Mouse (Mus musculus) hindbrain, postnatal 0 days (tissue): ENCODE data around the gene Pard3. TPM values are rescaled to one million over a fixed set of nuclear protein-coding genes. Genes with fewer than 3 reads are reported as not detected.

Experiments
- ATAC-seq: fragments of 200-750 bp; cut with Nextera tagmentation; 2 replicates; pipeline ENCODE4 v1.8.0; 2017; ENCODE audit warnings: mild to moderate bottlenecking, moderate TSS enrichment, moderate library complexity
- DNase-seq: peaks from one replicate; pipeline ENCODE4 v3.0.0-alpha.2; 2015; ENCODE audit warnings: low spot score
- H3K27ac ChIP-seq: fragments of 300-500 bp; sonication (generic); 2 replicates; pipeline ENCODE4 v1.5.1; 2014; ENCODE audit warnings: mild to moderate bottlenecking
- H3K27me3 ChIP-seq: fragments of 300-500 bp; sonication (generic); 2 replicates; pipeline ENCODE4 v1.6.1; 2014; ENCODE audit warnings: low read length, mixed read lengths; ENCODE audit not compliant: insufficient read depth
- H3K36me3 ChIP-seq: fragments of 300-500 bp; sonication (generic); 2 replicates; pipeline ENCODE4 v1.6.1; 2014; ENCODE audit warnings: low read length, mixed read lengths; ENCODE audit not compliant: insufficient read depth
- H3K4me1 ChIP-seq: fragments of 300-500 bp; sonication (generic); 2 replicates; pipeline ENCODE4 v1.6.1; 2014; ENCODE audit warnings: antibody characterized with exemption, low read length, mixed read lengths; ENCODE audit not compliant: insufficient read depth
- H3K4me2 ChIP-seq: fragments of 300-500 bp; sonication (generic); 2 replicates; pipeline ENCODE4 v1.6.1; 2014; ENCODE audit warnings: low read depth, mild to moderate bottlenecking, low read length, moderate library complexity, mixed read lengths
- H3K4me3 ChIP-seq: fragments of 300-500 bp; sonication (generic); 2 replicates; pipeline ENCODE4 v1.5.1; 2014; ENCODE audit warnings: low read length
- H3K9ac ChIP-seq: fragments of 300-500 bp; sonication (generic); replicated peaks from 2 replicates; pipeline ENCODE4 v1.6.1; 2014; ENCODE audit warnings: mild to moderate bottlenecking, low read length, moderate library complexity, mixed read lengths
- H3K9me3 ChIP-seq: fragments of 300-500 bp; sonication (generic); 2 replicates; pipeline ENCODE4 v1.6.1; 2016; ENCODE audit warnings: low read length, mixed read lengths
- CTCF ChIP-seq: IDR thresholded peaks from 2 replicates; pipeline ENCODE4 v1.5.1; 2016; ENCODE audit warnings: antibody characterized with exemption, control low read depth, low read depth
- WGBS: fragments of 180-500 bp; shearing (Covaris S2); extraction: QIAGEN DNeasy Blood & Tissue Kit; methylation state at CpG from one replicate; pipeline ENCODE4 v1.1.7; 2014; 5-methylcytosine and 5-hydroxymethylcytosine counted together
- polyA plus RNA-seq: library from polyadenylated mRNA; unstranded; fragments of >200 nt; fragmentation: Nextera tagmentation; extraction: Ambion mirVana; gene quantifications from 2 replicates; pipeline ENCODE4 v1.2.1, GENCODE M21; 2015
- total RNA-seq: library from RNA; depleted of rRNA; stranded (reverse); fragments of >200 nt; gene quantifications from 2 replicates; pipeline ENCODE4 v1.2.3, GENCODE M21; 2014

Pard3 gene
- total and polyA plus RNA-seq, 2 experiments from 2014 or later = 11.9 to 29.3 TPM

- no peak overlapping the region for H3K4me3 ChIP-seq
- DNase-seq (no peak), ATAC-seq (no peak)
- no peaks in the 10 kb centered on the region for H3K36me3 ChIP-seq
- no peaks in the 10 kb centered on the region for H3K27me3 ChIP-seq
- H3K9me3 ChIP-seq = no peaks in the 10 kb centered on the region
- no peak for TF ChIP-seq CTCF
- 75% methylated on average over 4 of the region's 4 CpGs for WGBS
- no peak overlapping the region for H3K27ac ChIP-seq
- no peak overlapping the region for H3K9ac ChIP-seq
- no peak overlapping the region for H3K4me2 ChIP-seq
- H3K4me1 ChIP-seq = no peaks in the 10 kb centered on the region
Measured at GRCm38 (mm10) chr8:127395488-127395887, 331.8 kb downstream of the Pard3 start.

- ATAC-seq = no peak
- H3K36me3 ChIP-seq = no peaks in the 10 kb centered on the region
- H3K27me3 ChIP-seq = no peaks in the 10 kb centered on the region
- no peak overlapping the region for H3K9ac ChIP-seq
- no peaks in the 10 kb centered on the region for H3K4me1 ChIP-seq
- H3K4me2 ChIP-seq = no peak overlapping the region
- H3K27ac ChIP-seq = no peak overlapping the region
- DNase-seq = no peak
- no peak for TF ChIP-seq CTCF
- no peak overlapping the region for H3K4me3 ChIP-seq
- H3K9me3 ChIP-seq = no peaks in the 10 kb centered on the region
Measured at GRCm38 (mm10) chr8:127405815-127406214, 342.1 kb downstream of the Pard3 start.

- H3K9me3 ChIP-seq = no peaks in the 10 kb centered on the region
- H3K4me1 ChIP-seq = no peaks in the 10 kb centered on the region
- ATAC-seq = no peak
- no peak overlapping the region for H3K9ac ChIP-seq
- TF ChIP-seq CTCF = no peak
- no peak overlapping the region for H3K4me3 ChIP-seq
- H3K27ac ChIP-seq = no peak overlapping the region
- 68% methylated on average over 12 of the region's 12 CpGs for WGBS
- peak; percentile 33 for DNase-seq
- no peaks in the 10 kb centered on the region for H3K27me3 ChIP-seq
- H3K4me2 ChIP-seq = no peak overlapping the region
- no peaks in the 10 kb centered on the region for H3K36me3 ChIP-seq
Measured at GRCm38 (mm10) chr8:127410606-127411005, 346.9 kb downstream of the Pard3 start.

- WGBS = 72% methylated on average over 4 of the region's 4 CpGs
- H3K4me1 ChIP-seq = no peaks in the 10 kb centered on the region
- no peak for TF ChIP-seq CTCF
- no peak overlapping the region for H3K4me2 ChIP-seq
- H3K9ac ChIP-seq = no peak overlapping the region
- no peak overlapping the region for H3K4me3 ChIP-seq
- H3K27me3 ChIP-seq = no peaks in the 10 kb centered on the region
- ATAC-seq (no peak), DNase-seq (no peak)
- H3K36me3 ChIP-seq = no peaks in the 10 kb centered on the region
- no peaks in the 10 kb centered on the region for H3K9me3 ChIP-seq
- H3K27ac ChIP-seq = no peak overlapping the region
Measured at GRCm38 (mm10) chr8:127411190-127411848, 347.6 kb downstream of the Pard3 start.

GRCm38 (mm10) chr8:127423021-127423420, 359.3 kb downstream of the Pard3 start:
- no peaks in the 10 kb centered on the region for H3K9me3 ChIP-seq
- H3K9ac ChIP-seq = no peak overlapping the region
- 34% methylated on average over 7 of the region's 7 CpGs for WGBS
- no peaks in the 10 kb centered on the region for H3K27me3 ChIP-seq
- no peaks in the 10 kb centered on the region for H3K36me3 ChIP-seq
- DNase-seq (no peak), ATAC-seq (no peak)
- no peak overlapping the region for H3K4me2 ChIP-seq
- H3K4me3 ChIP-seq = no peak overlapping the region
- no peak overlapping the region for H3K27ac ChIP-seq
- no peaks in the 10 kb centered on the region for H3K4me1 ChIP-seq
- no peak for TF ChIP-seq CTCF

GRCm38 (mm10) chr8:127424211-127424916, 360.7 kb downstream of the Pard3 start:
- H3K4me3 ChIP-seq = no peak overlapping the region
- WGBS = 73% methylated on average over 13 of the region's 13 CpGs
- no peaks in the 10 kb centered on the region for H3K27me3 ChIP-seq
- TF ChIP-seq CTCF = no peak
- no peak overlapping the region for H3K27ac ChIP-seq
- peak; percentile 56 for DNase-seq
- no peak for ATAC-seq
- no peak overlapping the region for H3K9ac ChIP-seq
- no peaks in the 10 kb centered on the region for H3K36me3 ChIP-seq
- no peaks in the 10 kb centered on the region for H3K4me1 ChIP-seq
- H3K4me2 ChIP-seq = no peak overlapping the region
- no peaks in the 10 kb centered on the region for H3K9me3 ChIP-seq

- no peak for TF ChIP-seq CTCF
- H3K4me3 ChIP-seq = no peak overlapping the region
- ATAC-seq (no peak), DNase-seq (no peak)
- no peaks in the 10 kb centered on the region for H3K9me3 ChIP-seq
- H3K27me3 ChIP-seq = no peaks in the 10 kb centered on the region
- H3K36me3 ChIP-seq = no peaks in the 10 kb centered on the region
- WGBS = 64% methylated on average over 5 of the region's 5 CpGs
- no peak overlapping the region for H3K9ac ChIP-seq
- no peaks in the 10 kb centered on the region for H3K4me1 ChIP-seq
- no peak overlapping the region for H3K27ac ChIP-seq
- no peak overlapping the region for H3K4me2 ChIP-seq
Measured at GRCm38 (mm10) chr8:127426857-127427256, 363.2 kb downstream of the Pard3 start.
